Mouse (Mus musculus): Measurements from ENCODE around the gene Gadl1.

Gene Gadl1

DNA sequence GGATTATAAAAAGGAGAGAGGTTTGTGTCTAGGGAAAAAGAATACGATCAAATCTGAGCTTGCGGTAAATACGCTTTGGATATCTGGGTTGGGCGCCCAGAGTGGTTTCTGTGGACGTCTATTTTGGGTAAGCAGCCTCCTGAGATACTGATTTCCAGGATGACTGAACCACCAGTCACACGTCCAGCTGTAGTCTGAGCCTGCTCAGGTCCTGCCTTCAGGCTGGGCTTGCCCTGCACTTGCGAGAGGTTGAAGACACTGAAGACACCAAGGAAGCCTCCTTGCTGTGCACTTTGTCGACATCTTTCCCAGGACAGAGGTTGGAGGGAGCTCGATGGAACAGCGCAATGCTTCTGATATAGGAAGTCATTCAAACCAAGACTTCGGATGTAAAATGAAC, 25.0 kb downstream of the Gadl1 start:
- no peak for DNase-seq (ENCODE audit: extremely low read depth, insufficient read length, low spot score)

DNA sequence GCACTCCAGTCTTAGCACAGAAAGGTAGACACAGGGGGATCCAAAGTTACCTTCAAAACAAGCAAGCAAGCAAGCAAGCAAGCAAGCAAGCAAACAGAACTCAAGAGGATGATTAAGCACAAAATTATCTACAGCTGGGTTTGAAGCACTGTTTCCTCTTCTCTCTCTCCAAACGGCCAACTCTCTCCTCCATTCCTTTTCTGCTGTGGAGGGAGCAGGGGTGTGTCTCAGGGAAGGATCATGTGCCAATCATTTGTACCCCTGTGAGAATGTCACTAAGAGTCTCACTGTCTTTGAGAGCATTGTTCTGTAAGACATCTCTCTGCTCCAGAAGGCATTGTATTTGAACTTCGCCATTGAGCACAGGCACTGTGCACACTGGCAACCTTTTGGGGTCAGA, 27.1 kb downstream of the Gadl1 start:
- no peak for DNase-seq (ENCODE audit: extremely low read depth, insufficient read length, low spot score)

DNA sequence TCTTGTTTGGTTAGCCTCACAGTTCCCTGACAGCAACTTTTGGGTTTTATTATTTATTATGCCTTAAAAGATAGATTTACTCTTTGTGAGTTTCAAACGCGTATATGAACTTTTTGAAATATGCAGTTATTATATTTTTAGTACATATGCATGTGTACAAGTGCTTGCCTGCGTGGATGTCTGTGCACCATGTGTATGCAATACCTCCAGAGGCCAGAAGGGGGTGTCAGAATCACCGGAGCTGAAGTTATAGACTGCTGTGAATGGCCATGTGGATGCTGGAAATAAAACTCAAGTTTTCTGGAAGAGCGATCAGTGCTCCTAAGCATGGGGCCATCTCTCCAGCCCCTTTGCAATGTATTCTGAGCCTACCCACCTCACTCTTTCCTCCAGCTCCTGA, 28.7 kb downstream of the Gadl1 start:
- DNase-seq (ENCODE audit: extremely low read depth, insufficient read length, low spot score) = no peak

DNA sequence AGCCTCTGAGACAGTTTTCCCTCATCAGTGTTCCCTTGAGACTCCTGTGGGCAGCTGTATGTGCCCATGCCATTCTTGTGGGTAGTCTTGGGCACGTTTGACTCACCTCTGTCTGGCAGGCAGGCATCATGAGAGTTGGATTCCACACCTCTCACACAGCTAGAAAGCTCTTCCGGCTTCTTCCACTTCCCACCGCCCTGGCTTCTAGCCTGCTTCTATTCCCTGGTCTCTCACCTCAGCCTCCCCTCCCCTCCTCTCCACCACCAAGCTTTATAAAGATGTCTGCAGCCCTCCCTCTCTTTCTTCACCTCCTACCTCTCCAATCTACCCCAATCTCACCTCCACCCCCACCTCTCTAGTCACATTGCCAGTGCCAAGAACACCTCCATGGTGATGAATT, 30.2 kb downstream of the Gadl1 start:
- DNase-seq (ENCODE audit: extremely low read depth, insufficient read length, low spot score) = no peak

DNA sequence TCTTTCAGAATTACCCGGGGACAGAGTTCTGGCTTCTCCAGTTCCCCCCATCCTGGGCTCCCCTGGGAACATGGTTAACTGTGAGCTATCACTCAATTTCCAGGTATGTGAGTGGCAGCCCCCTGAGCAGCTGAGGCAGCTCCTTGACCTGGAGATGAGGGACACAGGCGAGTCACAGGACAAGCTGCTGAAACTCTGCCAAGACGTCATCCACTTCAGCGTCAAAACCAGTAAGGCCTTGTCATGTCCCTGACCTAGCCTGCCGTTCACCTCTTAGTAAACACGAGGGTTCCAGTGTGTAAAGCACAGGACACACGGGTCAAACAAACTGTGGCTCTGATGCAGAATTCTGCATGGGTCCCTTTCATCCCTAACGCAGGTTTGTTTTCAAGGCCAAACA, 31.9 kb downstream of the Gadl1 start:
- DNase-seq (ENCODE audit: extremely low read depth, insufficient read length, low spot score) = no peak

DNA sequence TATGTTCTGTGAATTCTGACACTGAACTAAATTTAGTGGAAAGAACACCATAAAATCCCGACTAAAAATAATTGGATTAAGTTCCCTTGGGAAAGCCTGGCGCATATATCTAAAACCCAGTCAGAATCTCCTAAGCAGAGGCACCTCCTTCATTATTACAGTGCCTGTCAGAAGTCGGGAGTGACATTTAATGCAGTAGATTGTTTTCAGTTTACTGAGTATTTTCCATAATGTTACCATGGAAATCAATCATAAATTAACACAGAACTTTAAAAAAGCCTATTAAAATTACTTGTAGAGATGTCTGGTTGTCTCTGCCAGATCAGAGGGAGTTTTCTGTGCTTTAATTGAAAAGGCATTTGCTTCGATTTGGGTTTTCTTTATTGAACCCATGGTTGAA, 33.2 kb downstream of the Gadl1 start:
- DNase-seq (ENCODE audit: extremely low read depth, insufficient read length, low spot score) = no peak

DNA sequence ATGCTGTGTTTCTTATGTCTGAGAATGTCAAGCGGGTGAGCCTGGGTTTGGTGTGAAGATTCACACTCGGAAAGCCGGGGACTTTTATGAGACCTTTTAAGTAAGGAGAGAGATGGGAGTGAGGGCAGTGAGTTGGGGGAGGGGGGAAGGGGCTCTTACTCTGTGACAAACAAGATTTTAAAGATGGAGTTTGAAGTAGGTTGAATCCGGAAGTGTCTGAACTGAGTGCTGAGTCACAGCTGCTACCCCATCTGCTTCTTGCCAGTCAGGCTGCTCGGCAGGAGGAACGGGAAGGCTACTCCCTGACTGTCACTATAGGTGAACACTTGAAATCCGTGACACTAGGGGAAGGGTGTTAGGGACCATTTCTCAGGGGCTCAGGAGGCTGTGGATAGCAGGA, 33.7 kb downstream of the Gadl1 start:
- no peak for DNase-seq (ENCODE audit: extremely low read depth, insufficient read length, low spot score)

DNA sequence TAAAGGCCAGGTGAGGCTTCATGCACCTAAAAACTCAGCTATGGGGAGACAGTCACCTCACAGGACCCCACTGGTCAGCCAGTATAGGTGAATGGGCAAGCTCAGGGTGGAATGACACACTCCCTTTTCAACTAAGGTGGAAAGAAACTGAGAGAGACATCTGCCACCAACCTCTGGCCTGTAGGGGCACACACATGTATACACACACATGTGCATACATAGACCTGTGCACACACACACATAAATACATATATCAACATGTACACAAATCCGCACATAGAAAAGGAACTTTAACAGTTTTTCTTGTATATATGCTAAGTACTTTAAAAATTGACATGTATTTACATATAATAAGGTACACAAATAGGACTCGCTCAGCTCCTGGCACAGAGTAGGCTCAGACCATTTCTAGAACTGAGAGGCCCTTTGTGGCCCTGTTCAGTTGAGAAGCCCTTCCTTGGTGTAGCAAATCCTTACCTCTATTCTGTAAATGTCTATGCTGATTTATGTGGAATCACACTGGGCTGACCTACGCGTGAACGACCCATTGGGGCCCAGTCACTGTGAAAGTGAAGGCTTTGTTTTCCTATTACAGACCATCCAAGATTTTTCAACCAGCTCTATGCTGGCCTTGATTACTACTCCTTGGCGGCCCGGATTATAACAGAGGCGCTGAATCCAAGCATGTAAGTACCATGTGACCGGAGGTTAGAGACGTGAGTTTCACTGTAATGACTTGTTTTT, 34.5 kb downstream of the Gadl1 start:
- no peak for DNase-seq (ENCODE audit: extremely low read depth, insufficient read length, low spot score)

DNA sequence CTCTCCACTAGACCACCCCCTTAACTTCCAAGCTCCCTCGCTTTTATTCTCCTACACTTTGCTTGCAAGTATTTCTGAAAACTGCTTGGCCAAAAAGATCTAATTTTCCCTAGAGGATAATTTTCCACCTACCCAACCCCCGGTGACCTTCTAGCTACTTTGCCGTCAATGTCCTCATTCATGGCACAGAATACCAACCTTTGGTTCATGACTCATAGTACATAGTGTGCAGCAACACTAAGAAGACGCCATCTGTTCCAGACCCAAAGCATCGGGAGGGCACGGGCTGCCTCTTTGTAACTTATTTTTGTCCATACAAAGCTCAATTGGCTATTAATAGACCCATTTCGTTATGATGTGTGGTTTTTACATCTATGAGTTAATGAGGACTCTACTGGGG, 55.8 kb downstream of the Gadl1 start:
- DNase-seq (ENCODE audit: extremely low read depth, insufficient read length, low spot score) = no peak

DNA sequence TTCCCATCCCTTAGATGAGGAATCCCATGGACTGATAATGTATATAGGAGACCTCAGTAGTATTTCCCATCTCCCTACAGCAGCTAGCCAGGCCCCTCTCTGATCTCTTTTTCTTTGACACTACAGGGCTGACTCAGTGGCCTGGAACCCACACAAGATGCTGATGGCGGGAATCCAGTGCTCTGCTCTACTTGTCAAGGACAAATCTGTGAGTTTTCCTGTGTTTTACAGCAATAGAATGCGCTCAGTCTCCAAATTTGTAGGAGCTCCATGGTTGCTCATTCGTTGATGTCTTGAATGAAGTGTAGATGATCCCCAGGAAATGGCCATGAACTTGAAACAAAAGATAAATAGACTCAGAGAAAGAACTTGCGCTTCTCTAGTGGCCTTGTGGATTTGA, 56.9 kb downstream of the Gadl1 start:
- DNase-seq (ENCODE audit: extremely low read depth, insufficient read length, low spot score) = no peak

DNA sequence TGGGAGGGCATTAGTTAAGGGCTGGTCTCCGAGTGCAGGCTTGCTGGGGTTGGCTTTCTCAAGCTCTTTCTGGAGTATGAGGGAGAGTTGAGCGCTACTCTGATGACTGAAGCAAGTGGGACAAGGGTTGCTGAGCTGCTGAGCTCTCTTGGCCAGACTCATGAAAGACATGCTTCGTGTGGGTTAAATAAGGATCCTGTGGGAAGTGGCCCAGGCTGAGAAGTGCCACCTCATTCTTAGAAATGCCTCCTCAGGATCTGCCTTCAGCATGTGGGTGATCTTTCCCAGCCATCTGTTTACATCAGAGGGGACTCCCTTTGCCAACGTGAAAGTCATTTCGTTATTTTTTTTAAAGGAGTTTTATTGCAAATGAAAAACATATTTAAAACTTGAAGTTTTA, 57.5 kb downstream of the Gadl1 start:
- DNase-seq (ENCODE audit: extremely low read depth, insufficient read length, low spot score) = no peak

DNA sequence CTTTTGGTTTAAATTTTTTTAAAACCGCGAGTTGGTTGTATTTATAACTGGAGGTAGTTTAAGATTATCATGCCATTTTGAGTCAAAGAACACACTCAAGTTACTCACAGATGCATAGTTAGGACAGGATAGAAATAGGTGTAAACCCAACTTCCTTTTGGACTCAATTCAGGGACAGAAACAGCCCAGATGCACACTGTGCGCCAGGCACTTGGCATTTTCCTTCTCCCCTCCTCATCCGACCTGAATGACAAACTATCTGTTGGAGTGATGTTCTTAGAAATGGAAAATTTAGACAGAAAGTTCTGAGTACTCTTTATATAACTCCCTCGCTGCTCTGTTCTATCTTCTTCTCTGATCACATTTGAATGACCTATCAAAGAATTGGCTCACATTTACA, 58.4 kb downstream of the Gadl1 start:
- DNase-seq (ENCODE audit: extremely low read depth, insufficient read length, low spot score) = no peak

DNA sequence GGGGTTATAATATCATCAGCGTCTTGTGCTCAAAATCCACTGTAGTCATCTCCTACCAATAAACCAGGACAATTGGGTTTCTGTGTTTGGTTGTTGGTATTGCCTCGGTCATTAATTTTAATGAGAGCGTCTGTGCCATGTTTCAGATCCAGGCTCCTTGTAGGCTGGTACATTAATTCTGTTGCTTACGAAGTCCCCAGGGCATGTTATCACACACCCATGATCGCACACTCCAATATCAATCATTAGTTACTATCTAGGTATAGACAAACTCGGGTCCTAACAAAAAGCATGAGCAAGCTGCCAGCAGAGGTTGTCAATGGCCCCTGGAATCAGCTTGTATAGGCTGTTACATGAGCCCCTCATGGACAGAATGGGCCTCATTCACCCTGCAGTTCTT, 67.6 kb downstream of the Gadl1 start:
- no peak for DNase-seq (ENCODE audit: extremely low read depth, insufficient read length, low spot score)

DNA sequence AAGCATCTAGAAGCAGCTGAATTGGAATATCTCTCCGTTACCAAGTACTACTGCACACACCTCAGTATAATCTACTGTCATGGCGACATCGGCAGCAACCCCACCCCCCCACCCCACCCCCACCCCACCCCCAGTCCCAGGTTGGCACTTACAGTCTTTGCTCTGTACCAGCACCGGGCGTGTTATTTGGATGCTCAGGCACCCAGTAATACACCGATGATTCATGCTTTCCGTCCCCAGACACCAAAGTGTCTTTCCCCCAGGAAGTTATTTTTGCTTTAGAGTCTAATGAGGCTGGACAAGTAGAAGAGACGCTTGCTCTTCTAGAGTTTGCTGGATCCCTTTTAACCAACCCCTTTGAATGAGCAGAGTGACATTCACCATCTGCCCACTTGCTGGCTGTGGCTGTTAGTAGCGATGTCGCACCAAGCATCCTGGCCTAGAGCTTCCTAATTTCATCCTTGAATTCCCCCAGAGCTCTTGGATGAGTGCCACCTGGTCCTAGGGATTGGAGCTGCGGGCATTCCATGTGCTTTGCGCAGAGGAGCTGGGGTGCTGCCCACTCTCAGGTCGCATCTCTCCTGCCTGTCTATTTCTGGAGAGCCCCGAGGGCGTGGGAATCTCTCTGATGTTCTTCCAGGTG, 68.5 kb downstream of the Gadl1 start:
- no peak for DNase-seq (ENCODE audit: extremely low read depth, insufficient read length, low spot score)

DNA sequence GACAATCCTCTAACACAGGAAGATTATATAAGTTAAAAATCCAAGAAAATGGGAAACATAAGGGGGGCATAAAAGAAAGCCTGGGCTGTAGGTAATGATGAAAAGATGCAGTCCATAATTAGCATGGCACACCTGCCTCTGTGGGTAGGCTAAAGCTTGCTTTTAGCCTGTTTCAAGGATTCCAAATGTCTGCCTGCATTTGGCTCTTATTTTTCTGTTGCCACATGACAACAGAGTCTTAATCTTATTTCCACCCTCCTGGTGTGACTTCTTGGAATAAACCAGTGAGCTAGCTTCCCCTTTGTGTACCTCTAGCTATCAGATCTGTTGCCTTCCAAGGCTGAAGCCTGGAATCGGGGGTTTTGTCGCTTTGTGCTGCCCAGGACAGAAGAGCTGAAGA, 69.2 kb downstream of the Gadl1 start:
- no peak for DNase-seq (ENCODE audit: extremely low read depth, insufficient read length, low spot score)

DNA sequence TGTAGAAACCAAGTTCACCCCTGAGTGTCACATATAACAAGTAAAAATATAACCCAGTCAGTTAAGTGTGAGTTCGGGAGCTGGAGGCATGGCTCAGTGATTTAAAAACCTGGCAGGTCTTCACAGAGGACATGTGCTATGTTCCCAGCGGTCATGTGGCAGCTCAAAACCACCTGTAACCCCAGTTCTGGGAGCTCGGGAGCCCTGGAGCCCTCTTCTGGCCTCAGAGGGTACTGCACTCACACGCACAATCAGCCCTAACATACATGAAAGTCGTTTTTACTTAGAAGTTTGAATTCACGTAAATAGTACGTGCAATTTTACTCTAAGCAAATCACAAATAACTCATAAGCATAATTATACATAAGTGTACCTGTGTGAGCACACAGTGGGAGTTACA, 81.4 kb downstream of the Gadl1 start:
- DNase-seq (ENCODE audit: extremely low read depth, insufficient read length, low spot score) = no peak

DNA sequence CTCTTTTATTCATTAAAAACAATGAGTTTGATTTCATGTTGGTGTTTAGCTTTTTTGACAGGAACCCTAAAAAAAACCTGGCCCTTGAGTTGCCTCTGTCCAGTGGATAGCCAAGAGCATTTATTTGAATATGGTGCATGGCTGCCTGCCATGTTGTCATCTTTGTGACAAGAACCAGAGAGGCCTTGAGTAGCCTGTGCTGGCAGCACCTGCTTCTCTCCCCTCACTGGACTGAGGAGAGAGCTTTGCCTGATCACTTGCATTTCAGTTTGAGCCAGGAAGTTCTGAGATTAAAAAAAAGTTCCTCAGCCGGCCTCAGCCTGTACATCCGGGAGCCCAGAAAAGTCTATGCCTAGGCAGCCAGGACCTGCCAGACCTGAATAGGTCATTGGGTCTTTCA, 85.5 kb downstream of the Gadl1 start:
- DNase-seq (ENCODE audit: extremely low read depth, insufficient read length, low spot score) = no peak

DNA sequence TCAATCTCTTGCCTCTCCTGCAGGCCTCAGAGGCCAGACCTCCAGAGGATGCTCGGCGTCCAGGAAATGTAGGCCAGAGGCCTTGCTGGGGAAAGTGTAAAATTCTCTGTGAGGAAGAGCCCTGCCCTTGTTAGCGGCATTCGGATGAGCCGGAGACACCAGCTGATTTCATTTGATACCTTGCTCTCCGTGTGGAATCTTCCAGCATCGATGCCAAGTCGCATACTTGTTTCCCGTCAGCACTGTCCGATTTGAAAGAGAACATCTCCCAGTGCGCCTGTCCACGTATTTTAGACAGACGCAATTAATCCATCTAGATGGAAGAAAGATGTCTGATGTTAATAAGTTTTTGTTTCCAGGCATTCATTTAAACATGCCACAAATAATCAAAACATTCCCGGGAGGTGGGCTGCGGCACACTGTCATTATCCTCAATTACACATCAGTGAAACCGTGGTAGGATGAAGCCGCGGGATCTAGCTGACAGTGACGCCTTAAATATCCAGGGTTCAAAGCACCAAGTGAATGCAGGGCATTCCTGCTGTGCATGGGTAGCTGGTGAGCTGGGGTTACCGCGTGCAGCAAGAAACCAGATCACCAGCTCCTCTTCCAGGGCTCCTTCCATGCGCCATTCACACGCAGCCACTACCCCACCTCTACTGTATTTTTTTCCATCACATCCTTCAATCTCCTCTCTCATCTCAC, 86.8 kb downstream of the Gadl1 start:
- no peak for DNase-seq (ENCODE audit: extremely low read depth, insufficient read length, low spot score)

DNA sequence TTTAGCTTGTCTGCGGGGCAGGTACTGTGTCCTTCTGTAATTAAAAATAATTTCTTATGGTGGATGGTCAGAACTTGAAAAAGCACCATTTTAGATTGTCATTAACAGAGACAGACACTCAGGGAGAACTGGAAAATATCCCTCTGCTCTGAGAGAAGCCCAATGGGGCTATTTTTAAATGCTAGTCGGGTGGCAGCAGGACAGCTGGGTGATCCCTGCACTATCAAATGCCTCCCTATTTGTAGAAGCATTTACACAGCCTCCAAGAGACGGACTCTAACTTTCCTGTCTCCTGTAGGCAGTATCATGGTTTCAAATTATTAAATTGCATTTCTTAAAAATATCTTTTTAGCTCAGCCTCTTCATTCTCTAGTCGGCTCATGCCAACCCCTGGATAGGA, 89.1 kb downstream of the Gadl1 start:
- no peak for DNase-seq (ENCODE audit: extremely low read depth, insufficient read length, low spot score)

DNA sequence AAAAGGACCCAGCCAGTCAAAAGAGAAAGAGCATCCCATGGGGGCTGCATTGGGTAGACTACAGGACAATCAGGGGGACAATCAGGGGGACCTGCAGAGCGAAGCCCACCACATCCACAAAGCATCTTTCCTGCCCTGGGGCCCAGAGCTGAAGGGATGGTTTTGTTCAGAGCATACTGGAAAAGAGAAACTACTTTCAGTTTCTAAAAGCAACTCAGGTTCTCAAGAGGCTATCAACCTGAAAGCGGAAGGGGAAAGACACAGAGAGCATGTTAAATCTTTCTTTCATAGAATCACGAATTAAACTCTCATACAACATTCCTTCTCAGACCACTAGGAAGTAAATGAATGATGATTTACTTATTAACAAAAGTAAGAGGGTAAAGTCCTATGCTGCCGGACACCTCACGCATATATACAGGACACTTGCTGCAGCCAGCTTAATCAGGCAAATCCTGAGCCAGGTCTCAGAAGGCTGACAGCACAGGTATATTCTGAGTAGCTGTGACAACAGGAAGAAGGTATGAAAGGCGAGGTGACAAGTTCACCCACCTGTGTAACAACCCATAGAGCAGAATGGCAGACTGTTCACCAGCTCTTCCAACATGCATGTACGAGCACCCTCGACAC, 90.2 kb downstream of the Gadl1 start:
- DNase-seq (ENCODE audit: extremely low read depth, insufficient read length, low spot score) = peak; percentile 6

DNA sequence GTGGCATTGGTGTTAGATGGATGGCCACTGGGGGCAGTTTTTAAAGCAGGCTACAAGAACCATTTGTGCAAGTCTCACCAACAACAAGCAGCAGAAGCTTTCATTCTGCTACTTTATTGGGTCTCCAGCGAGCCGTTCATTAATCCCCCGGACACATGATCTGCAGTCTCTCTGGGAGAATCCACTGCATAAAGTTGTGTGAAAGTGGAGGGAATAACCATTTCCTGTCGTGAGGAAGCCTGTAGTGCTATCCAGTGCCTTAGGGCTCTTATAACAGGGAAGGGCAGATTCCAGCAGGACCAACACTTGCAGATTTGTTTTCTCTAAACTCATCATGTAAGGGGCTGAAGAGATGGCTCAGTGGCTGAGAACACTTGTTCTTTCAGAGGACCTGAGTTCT, 104.7 kb downstream of the Gadl1 start:
- no peak for DNase-seq (ENCODE audit: extremely low read depth, insufficient read length, low spot score)

DNA sequence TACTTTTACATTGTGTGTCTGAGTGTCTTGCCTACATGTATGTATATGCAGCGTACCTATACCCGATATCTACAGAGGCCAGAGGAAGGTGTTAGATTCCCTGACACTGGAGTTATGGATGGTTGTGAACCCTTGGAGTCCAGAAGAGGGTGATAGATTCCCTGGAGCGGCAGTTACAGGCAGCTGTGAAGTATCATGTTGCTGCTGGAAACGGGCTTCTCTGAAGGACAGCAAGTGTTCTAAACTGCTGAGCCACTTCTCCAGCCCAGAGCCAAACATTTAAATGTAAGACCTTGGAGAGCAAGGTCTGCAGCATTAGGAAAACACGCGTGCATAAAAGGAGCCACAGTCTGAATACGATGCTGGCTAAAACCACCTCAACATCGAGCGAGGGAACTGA, 107.0 kb downstream of the Gadl1 start:
- no peak for DNase-seq (ENCODE audit: extremely low read depth, insufficient read length, low spot score)

All from 3134 (cell line).